Mouse (Mus musculus) adrenal gland, adult 8-10 months (tissue): Measurements from ENCODE around the gene Olfr1367. TPM values are rescaled to one million over a fixed set of nuclear protein-coding genes. Genes with fewer than 3 reads are reported as not detected.
A peak's percentile ranks its signal among the peaks of the same experiment; 100 is the strongest.

Experiments
- DNase-seq: peaks from one replicate; pipeline ENCODE4 v3.0.0; 2022
- total RNA-seq, 4 experiments: library from RNA; stranded (reverse); gene quantifications; 2 replicates each; pipeline ENCODE4 v1.2.4; 2022

Olfr1367 gene
- total RNA-seq, result not detected

DNA sequence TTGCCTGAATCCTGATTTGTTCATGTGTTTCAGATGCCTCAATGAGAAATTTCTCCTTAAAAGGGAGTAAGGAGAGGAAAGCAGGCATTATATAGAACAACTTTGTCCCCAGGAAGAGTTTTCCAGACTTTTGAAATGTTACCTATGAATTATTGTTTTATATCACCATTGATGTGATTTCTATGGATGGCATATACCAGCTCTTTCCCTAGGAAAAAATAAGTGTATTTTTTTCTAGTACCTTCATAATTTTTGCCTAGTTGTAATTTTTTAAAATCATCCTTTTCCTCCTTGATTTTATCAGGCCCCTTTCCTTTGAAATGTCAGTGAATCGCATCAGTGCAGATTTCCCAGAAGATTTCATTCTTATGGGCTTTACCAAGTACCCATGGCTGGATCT lies at the start of gene Olfr1367:
Gene Olfr1367 (plus strand): TSS at position 301 of the 400 bp plus-strand sequence.
- DNase-seq, result no peak

DNA sequence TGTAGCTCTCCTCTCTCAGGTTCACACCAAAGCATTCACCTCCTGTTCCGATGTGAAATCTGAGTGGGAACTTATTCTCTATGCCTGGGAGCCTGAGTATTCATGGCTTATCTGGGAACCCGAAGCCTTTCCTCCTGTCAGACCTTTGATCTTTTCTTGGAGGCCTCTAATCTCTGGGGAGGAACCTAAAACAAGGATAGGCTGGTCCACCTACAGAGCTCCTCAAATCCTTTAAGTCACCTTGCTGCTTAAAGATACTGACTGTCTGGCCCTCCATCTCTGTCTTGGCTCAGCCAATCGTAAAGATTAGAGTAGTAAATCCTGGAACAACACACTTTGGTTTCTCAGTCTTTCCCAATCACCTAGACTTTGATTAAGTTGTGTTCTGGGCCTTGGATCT lies 48.2 kb upstream of the Olfr1367 start:
- DNase-seq, result no peak

DNA sequence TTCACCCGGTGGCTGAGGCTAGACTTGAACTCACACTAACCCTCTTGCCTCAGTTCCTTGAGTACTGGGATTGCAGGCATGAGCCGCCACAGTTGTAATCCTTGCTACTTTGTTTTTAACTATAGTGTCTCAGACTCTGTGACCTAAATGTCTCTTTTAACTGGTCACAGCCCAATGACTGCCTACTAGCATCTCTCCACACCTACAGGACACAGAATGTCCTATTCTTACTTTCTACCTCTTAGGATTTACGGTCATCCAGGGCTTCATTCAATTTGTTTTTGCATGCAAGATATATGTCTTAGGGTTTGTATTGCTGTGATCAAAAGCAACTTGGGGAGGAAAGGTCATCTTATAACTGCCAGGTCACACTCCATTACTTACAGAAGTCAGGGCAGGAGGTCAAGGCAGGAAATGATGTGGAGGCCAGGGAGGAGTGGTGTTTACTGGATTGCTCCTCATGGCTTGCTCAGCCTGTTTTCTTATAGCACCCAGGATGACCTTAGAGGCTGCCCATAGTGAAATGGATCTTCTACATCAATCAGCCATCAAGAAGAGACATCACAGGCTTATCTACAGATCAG lies 42.1 kb upstream of the Olfr1367 start:
- no peak for DNase-seq

DNA sequence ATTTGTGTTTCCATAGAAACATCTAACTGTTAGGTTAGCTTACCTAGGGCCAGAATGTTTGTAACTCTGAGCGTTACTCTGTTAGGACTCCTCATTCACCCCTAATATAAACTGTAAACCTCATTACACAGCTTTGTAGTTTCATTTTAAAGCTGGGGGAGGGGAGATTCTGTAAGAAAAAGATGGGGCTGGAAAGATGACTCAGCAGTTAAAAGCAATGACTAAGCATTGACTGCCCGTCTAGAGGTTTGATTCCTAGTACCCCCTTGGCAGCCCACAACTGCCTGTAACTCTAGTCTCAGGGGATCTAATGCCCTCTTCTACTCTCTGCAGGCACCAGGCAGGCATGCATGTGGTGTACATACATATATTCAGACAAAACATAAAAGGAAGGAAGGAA lies 36.9 kb upstream of the Olfr1367 start:
- no peak for DNase-seq

DNA sequence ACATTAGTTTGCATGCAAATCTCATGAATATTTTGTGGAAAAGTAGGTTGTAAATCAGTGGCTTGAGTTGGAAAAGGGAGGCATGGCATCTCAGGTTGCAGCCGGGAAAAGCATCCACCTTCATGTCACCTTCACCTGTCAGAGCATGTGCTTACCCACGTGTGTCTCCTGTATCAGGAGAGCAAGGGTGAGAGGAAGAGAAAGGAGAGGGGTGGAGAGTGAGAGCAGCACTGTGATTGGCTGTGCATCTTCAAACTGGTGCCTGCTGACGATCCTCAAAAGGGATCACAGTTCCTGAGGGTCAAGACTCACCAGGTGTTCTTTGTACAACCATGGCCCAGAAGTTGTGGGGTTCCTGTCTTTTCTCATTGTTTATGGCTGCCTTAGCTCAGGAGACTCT lies 34.8 kb upstream of the Olfr1367 start, which contains the start of gene Gpx6:
Gene Gpx6 (plus strand): TSS at position 200 of the 400 bp plus-strand sequence.
- DNase-seq, result no peak

DNA sequence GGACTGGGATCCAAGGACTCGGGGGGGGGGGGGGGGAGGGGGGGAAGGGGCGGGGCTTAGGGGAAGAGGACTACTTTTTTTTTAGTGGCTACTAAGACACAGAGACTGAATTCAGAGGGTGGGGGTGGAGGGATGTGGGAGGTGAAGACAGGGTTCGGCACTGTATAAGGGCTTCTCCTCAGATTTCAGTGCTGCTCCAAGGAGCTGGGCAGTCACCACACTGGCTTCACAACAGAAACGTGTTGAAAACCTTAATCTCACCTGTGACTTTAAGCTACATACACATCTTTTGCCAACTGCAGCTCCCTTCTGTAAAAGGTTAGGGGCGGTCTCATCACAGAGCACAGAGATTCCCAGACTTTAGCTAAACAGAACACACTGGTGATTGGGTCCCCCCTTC lies 33.9 kb upstream of the Olfr1367 start:
- no peak for DNase-seq

DNA sequence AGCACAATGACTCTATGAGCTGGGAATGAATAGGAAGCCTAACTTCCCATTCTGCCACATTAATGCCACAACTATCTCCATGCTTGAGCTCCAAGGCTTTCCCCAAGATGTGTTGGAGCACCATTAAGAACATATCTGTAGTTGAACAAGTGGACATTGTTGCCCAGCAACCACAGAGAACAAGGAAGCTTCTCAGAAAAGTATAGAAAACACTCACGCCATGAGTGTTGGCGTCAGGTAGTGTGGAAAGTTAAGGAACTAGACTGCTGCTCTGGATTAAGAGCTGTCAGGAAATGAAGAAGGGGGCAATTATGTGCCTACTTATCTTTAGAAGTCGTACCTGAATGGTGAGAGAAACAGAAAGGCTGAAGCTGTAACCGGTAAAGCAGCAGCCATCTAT lies 32.8 kb upstream of the Olfr1367 start:
- no peak for DNase-seq

DNA sequence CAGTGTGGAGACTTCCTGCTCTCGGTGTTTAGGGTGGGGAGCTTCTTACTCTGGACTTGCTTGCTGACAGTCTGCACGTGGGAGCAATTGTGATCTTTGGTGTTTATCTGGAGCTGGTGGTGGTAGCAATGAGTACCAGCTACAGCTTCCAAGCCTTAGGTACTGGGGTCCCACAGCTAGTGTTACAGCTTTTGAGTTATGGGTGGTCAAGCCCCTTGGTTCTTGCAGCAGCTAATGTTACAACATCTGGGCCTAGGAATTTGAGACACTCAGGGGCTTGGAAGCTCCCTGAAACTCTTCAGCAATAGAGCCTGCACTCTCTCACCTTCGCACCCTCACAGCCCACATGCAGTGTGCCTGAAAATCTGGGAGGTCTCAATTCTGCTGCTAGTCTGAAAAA lies 26.4 kb upstream of the Olfr1367 start:
- no peak for DNase-seq

DNA sequence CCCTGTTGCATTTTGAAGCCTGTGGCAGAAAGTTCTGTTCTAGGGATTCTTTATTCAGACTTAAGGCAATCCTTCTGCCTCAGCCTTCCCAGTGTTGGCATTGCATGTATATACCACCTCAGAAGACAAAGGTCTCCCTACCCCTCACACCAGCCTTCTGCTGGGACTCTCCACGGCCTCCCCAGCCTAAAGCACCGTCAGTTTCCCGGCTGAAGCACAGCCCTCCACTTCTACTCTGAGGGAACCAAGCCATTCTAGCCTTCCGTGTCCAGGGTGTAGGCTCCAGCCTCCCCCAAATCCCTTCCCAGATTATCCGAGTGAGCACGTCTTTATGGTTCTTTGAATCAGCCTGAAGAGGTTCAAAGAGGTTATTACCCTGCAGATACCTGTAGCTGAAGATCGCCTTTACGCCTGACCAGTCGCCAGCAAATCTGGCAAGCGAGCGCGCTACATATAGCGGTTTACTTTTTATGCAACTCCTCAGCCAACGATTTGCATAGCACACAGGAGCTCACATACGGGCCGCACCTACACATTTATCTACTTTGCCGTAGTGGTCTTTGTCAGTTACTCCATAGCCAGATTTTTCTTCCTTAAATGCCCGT lies 24.7 kb upstream of the Olfr1367 start:
- DNase-seq, result no peak

DNA sequence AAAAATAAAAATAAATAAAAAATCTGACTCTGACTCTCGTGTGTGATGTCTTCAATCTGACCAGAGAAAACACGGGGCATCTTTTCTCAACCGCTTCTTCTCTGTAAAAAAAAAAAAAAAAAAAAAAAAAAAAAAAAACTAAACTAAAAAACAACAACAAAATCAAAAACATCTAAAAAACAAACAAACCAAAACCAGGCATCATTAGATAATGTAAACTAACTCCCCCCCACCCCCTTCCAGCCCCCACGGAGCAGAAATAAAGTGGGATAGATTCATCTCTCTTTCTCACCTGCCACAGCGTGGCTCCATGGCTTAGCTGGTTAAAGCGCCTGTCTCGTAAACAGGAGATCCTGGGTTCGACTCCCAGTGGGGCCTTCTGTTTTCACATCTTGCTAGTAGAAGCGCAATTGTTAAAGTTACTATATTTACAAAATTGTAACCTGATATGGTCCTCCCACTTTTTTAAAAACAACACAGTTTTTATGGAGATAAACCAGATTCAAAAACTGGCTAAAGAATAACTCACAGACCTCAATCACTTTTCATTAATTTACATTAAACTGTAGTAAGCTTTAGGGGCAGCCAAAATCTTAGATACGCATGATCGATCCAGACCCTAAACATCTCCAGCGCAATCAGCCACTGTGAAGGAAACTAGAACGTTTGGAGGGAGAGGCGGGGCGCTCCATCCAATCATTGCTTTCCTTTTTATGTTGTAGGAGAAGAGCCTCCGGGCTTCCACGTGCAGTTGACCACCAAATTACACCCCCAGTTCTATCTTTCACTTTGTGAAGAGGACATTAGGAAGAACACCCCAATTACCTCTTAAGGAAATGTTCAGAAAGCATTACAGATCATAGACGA lies 24.0 kb upstream of the Olfr1367 start:
- DNase-seq, result no peak

DNA sequence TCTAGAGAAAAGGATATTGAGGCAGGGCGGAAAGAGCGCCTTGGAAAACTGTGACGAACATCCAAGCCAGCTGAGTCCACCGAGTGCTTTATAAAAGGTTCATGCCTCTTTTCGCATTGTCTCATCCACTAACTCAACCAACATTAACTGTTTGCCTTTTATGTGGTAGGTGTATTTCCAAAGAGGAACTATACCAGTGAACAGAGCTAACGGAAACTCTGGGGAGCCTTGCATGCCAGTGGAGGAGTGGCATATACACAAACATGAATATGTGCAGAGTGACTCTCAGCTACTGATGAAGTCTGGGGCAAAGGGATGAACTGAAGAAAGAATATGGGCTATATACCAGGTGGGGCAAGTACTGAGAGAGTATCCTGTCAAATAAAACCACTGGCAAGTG lies 23.3 kb upstream of the Olfr1367 start:
- no peak for DNase-seq

DNA sequence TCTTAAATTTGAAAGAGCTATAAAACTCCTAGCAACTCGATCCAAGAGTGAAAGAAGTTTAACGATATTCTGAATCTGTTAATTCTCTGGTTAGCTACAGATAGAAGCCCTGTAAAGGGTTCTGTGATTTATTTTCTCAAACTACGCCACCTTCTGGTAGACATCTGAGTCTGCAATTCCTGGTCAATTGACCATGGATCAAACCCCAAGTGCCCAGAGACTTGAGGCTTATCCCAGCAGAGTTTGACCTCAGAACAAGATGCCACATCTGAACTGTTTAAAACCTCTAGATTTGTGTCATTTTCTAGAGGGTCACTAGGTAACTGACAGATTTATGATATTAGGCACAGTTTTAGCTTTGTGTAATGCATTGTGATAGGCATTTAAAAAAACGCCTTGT lies 20.5 kb upstream of the Olfr1367 start:
- DNase-seq, result no peak

DNA sequence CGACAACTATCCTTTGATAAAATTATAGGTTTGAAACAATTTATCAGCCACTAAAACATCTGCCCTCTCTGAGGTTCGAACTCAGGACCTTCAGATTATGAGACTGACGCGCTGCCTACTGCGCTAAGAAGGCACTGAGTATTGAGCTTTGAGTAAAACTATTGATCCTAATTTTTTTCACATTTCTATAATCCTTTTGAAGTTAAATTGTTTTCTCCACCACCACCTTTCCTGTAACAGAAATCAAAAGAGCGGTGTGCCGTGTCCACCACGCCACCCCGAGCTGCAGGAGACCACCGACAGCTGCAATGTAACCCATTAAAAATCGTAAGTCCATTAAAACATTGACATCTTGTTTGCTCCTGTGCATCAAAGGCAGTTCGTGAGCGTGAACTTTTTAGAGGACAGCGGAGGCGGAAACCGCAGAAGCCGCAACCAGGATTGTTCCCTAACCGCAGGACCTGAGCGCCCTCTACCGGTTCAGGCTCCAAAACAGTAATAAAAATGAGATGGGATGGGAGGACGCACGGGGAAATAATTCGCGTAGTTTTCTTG lies 20.0 kb upstream of the Olfr1367 start:
- peak; percentile 52 for DNase-seq

DNA sequence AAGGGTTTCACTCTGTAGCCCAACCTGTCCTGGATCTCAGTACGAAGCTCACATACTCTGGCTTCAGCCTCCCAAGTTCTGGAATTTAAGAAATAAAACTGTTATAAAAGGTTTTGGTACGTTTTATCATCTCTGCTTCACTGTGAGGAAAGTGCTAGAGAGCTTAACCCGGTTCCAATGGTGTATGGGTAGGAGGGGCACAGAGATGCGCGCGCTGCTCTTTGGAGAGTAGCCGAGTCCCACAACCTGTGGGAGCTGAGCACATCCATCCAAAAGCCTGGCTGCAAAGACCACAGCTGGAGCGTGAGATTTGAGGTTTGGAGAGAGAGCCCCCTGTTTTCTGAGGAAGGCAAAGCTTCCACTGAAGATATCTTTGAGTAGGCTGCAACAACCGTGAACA lies 19.3 kb upstream of the Olfr1367 start:
- DNase-seq, result no peak

DNA sequence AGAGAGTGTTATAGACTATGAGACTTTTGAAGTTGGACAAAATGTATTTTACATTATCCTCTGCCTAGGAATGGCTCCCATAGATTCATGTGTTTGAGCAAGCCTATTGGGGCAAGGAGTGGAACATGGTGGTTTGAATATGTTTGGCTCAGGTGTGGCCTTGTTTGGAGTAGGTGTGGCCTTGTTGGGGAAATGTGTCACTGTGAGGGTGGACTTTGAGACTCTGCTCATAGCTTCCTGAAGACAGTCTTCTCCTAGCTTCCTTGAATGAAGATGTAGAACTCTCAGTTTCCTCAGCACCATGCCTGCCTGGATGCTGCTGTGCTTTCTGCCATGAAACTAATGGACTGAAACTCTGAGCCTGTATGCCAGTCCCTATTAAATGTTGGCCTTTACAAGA lies 3.9 kb downstream of the Olfr1367 start:
- DNase-seq, result no peak

DNA sequence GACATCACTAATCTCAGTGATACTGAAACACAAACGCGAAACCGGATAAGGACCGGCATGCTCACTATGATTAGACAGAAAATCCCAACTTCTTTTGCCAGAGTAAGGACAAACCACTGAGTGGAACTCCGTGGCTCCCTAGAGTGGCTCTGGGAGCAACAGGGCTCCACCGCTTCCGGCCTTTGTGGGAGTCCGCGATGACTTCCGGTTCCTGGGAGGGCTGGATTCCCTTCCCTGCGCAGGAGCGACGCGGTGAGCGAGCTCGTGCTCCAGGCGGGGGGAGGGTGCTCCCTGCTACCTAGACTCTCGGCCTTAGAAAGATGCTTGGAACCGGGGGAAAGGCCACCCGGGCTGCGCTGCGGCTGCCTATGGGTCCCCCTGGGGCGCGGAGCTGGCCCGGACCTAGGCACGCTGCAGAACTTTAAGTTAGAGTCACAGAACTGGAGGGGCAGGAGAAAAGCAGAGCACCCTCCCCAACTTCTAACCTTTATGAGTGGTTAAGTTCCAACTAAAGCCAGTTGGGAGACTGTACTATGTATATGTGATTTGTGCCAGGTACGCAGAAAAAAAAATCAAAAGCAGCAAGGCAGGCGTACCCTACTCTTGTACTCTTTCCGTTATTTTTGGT lies 16.0 kb downstream of the Olfr1367 start, which contains the start of gene Zscan12:
Gene Zscan12 (plus strand): TSS at position 200 of the 628 bp plus-strand sequence.
- peak; percentile 92 for DNase-seq

DNA sequence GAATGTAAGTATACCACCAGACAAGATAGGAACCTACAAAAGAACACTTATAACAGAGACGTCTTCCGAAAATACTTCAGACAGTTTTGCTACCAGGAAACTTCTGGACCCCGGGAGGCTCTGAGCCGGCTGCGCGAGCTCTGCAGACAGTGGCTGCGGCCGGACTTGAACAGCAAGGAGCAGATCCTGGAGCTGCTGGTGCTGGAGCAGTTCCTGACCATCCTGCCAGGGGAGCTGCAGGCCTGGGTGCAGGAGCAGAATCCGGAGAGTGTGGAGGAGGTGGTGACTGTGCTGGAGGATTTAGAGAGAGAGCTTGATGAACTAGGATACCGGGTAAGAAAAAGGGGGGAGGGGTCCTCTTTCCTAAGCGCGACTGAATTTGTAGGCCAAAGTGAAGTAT lies 17.0 kb downstream of the Olfr1367 start:
- no peak for DNase-seq

DNA sequence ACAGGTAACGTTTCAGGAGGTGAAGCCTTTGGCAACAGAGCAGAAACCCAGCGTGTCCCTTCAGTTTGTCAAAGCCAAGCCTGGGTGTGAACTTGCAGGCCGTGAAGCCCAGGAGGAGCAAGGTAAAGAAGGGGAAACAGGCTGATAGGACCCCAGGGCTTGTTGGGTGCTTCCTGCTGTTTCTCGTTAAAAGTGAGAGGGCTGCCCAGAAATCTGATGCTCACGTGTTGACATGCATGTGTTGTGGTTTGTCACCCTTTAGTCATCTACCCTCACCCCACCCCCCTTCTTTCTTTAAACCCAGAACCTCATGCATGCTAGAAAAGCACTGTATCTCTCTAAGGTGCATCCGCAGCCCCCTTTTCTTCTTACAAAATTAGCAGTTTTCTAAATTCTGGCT lies 19.9 kb downstream of the Olfr1367 start:
- DNase-seq, result no peak

DNA sequence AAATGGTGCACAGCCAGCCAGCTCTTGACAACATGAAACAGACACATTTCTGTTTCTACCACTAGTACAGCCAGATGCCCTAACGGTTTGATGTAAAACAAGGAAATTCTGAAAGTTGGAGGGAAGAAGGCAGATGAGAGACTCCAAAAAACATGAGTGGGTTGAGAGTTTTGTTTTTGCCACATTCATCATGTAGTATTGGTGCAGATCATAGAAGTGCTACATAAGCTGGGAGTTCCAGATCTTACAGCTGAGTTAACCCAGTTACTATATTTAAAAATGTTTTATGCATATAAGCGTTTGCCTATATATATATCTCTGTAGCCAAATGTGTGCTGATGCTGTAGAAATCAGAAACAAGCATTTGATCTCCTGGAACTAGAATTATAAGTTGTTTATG lies 26.0 kb downstream of the Olfr1367 start:
- DNase-seq, result no peak

DNA sequence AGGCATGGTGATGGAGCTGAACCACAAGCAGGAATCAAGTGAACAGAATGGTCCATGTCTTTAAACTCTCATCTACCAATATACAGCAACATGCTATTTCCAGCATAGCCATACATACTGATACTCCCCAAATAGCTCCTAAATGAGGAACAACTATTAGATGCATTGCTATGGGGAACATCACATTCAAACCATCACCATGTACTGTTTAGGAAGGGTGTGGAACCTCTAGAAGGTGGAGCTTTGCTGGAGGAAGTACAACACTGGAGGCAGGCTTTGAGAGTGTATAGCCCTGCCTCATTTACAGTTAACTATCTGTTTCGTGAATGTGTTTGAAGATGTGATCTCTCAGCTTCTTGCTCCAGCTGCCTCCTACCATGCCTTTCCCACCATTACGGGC lies 31.1 kb downstream of the Olfr1367 start:
- no peak for DNase-seq

DNA sequence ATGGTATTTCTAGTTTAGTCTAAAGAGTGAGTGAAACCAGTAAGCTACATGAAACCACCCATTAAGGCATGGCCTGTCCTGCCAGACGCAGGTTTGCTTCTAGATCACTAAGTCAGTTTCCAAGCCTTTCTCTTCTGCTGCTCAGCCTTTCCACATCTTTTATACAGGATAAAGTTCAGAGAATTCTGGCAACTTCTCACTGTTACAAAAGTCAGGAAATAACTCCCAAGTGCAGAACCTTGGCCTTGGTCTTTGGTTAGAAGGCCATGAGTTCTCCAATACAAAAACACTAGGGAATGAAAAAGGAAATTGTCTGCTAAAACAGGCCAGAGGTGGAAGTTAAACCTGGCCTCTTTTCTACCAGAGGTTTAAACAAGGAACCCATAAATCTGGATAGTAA lies 48.5 kb downstream of the Olfr1367 start:
- no peak for DNase-seq

DNA sequence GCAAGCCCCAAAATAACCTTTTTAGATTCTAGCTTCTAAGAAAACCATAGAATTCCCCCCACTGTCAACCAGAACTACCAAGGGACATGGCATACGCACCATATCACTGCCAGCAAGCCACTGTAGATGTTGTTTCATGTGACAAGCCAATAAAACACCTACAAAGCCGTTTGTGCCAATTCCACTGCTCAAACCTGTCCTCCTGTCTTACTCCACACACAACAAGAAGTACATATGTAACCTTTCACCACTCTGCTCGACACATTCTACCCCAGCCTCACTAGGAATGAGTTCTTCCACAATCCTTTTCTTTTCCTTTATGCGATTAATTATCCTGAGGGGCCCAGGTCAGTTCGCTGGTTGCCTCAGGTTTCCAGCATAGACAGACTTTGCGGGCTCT lies 48.9 kb downstream of the Olfr1367 start:
- DNase-seq, result no peak

DNA sequence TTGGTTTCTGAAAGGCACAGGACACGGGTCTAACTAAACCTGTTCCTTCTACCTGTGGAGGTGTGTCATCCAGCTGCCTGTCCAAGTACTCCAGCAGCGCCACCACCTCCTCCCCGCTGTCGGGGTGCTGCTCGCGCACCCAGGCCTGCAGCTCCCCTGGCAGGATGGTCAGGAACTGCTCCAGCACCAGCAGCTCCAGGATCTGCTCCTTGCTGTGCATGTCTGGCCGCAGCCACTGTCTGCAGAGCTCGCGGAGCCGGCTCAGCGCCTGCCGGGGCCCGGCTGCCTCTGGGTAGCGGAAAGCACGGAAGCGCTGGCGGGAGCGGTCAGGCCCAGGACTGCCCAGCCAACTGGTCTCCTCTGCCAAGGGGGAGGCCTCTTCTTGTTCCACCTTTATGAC lies 49.3 kb downstream of the Olfr1367 start:
- peak; percentile 32 for DNase-seq
